Mouse (Mus musculus) CH12.LX (cell line): ENCODE data around the gene Prkag1. TPM values are rescaled to one million over a fixed set of nuclear protein-coding genes. Genes with fewer than 3 reads are reported as not detected.

Experiments used
- DNase-seq: peaks from one replicate; pipeline ENCODE4 v3.0.0-alpha.2; 2013; ENCODE audit errors: extremely low read depth
- H3K27ac ChIP-seq: 2 replicates; pipeline ENCODE4 v1.5.1; 2012; ENCODE audit warnings: low read depth, mild to moderate bottlenecking, control low read depth, moderate library complexity; ENCODE audit not compliant: insufficient read depth
- H3K27me3 ChIP-seq: replicated peaks from 2 replicates; pipeline ENCODE3; 2012; ENCODE audit warnings: inconsistent platforms
- H3K36me3 ChIP-seq, 2 experiments: replicated peaks in 1 of 2; 2 replicates each; pipeline versions ENCODE3 to v1.6.1; 2012; ENCODE audit warnings: inconsistent platforms in 1 of 2, low read length in 1 of 2, mild to moderate bottlenecking in 1 of 2, mixed read lengths in 1 of 2, moderate library complexity in 1 of 2; ENCODE audit not compliant: control insufficient read depth in 1 of 2, insufficient read depth in 1 of 2
- H3K4me1 ChIP-seq, 2 experiments: 2 replicates each; pipeline ENCODE4 v1.6.1; 2012; ENCODE audit warnings: inconsistent platforms in 1 of 2, moderate library complexity in 1 of 2; ENCODE audit not compliant: insufficient read depth in 2 of 2, control insufficient read depth in 1 of 2
- H3K4me2 ChIP-seq: 2 replicates; pipeline ENCODE4 v1.6.1; 2012; ENCODE audit warnings: low read depth, mild to moderate bottlenecking, control low read depth; ENCODE audit not compliant: poor library complexity, insufficient read depth, severe bottlenecking
- H3K4me3 ChIP-seq, 3 experiments: fragments of 150-350 bp in 1 of 3; sonication (generic) in 1 of 3; replicated peaks in 1 of 3; 2 replicates each; pipeline versions ENCODE3 to v1.5.1; 2011 to 2012; ENCODE audit warnings: low read depth in 2 of 3, low read length in 2 of 3, mild to moderate bottlenecking in 2 of 3, moderate library complexity in 2 of 3, control low read depth in 1 of 3, improper control_type of control experiment in 1 of 3, inconsistent platforms in 1 of 3, mixed read lengths in 1 of 3; ENCODE audit not compliant: poor library complexity in 1 of 3
- H3K79me2 ChIP-seq: replicated peaks from 2 replicates; pipeline ENCODE4 v1.6.1; 2012; ENCODE audit warnings: mild to moderate bottlenecking, moderate library complexity; ENCODE audit not compliant: control insufficient read depth, poor library complexity, insufficient read depth, severe bottlenecking; ENCODE audit errors: extremely low read depth
- H3K9ac ChIP-seq: 2 replicates; pipeline ENCODE4 v1.6.1; 2012; ENCODE audit warnings: low read depth, mild to moderate bottlenecking, control low read depth, moderate library complexity; ENCODE audit not compliant: insufficient read depth
- H3K9me3 ChIP-seq: replicated peaks from 2 replicates; pipeline ENCODE3; 2012; ENCODE audit warnings: low read length, inconsistent platforms, mixed read lengths
- CHD2 ChIP-seq: IDR thresholded peaks from 2 replicates; pipeline ENCODE4 v1.6.1; 2011; ENCODE audit warnings: low read length, improper control_type of control experiment
- CTCF ChIP-seq, 2 experiments: IDR thresholded peaks in 1 of 2; conservative IDR thresholded peaks in 1 of 2; 2 replicates each; pipeline ENCODE4 v1.5.1; 2011 to 2012; ENCODE audit warnings: low read depth in 2 of 2, low read length in 2 of 2, improper control_type of control experiment in 1 of 2, inconsistent platforms in 1 of 2, mild to moderate bottlenecking in 1 of 2, moderate library complexity in 1 of 2
- E2F4 ChIP-seq: IDR thresholded peaks from 2 replicates; pipeline ENCODE4 v1.6.1; 2011; ENCODE audit warnings: low read depth, low read length, improper control_type of control experiment; ENCODE audit not compliant: insufficient replicate concordance
- EP300 ChIP-seq: IDR thresholded peaks from 2 replicates; pipeline ENCODE4 v1.6.1; 2011; ENCODE audit warnings: low read length, improper control_type of control experiment
- ETS1 ChIP-seq: conservative IDR thresholded peaks from 2 replicates; pipeline ENCODE4 v1.6.1; 2012; ENCODE audit warnings: low read depth, mild to moderate bottlenecking, inconsistent platforms, low read length, improper control_type of control experiment, moderate library complexity
- GABPA ChIP-seq: IDR thresholded peaks from 2 replicates; pipeline ENCODE4 v1.6.1; 2012; ENCODE audit warnings: low read depth, low read length, improper control_type of control experiment, inconsistent platforms; ENCODE audit not compliant: insufficient replicate concordance
- IRF4 ChIP-seq: IDR thresholded peaks from 2 replicates; pipeline ENCODE4 v1.6.1; 2014; ENCODE audit warnings: low read depth, mild to moderate bottlenecking, inconsistent platforms, low read length, improper control_type of control experiment
- JUN ChIP-seq: IDR thresholded peaks from 2 replicates; pipeline ENCODE4 v1.6.1; 2011; ENCODE audit warnings: low read depth, mild to moderate bottlenecking, low read length, improper control_type of control experiment, moderate library complexity; ENCODE audit not compliant: insufficient read depth
- MAFK ChIP-seq: IDR thresholded peaks from 2 replicates; pipeline ENCODE4 v1.6.1; 2011; ENCODE audit warnings: low read length, improper control_type of control experiment; ENCODE audit not compliant: insufficient replicate concordance
- MEF2A ChIP-seq: IDR thresholded peaks from 2 replicates; pipeline ENCODE4 v1.6.1; 2014; ENCODE audit warnings: low read depth, mild to moderate bottlenecking, inconsistent platforms, low read length, improper control_type of control experiment, borderline replicate concordance
- MXI1 ChIP-seq: IDR thresholded peaks from 2 replicates; pipeline ENCODE4 v1.6.1; 2011; ENCODE audit warnings: mild to moderate bottlenecking, low read depth, low read length, improper control_type of control experiment
- NRF1 ChIP-seq: IDR thresholded peaks from 2 replicates; pipeline ENCODE4 v1.6.1; 2014; ENCODE audit warnings: low read depth, mild to moderate bottlenecking, inconsistent platforms, low read length, improper control_type of control experiment, moderate library complexity
- POLR2A ChIP-seq: IDR thresholded peaks from 2 replicates; pipeline ENCODE4 v1.6.1; 2011; ENCODE audit warnings: low read depth, mild to moderate bottlenecking, improper control_type of control experiment, low read length
- SIN3A ChIP-seq: IDR thresholded peaks from 2 replicates; pipeline ENCODE4 v1.6.1; 2012; ENCODE audit warnings: low read length, improper control_type of control experiment, inconsistent platforms
- SMC3 ChIP-seq: IDR thresholded peaks from 2 replicates; pipeline ENCODE4 v1.6.1; 2011; ENCODE audit warnings: low read depth, low read length, improper control_type of control experiment
- TBP ChIP-seq: conservative IDR thresholded peaks from 2 replicates; pipeline ENCODE4 v1.6.1; 2011; ENCODE audit warnings: low read depth, low read length, improper control_type of control experiment
- TCF12 ChIP-seq: IDR thresholded peaks from 2 replicates; pipeline ENCODE4 v1.6.1; 2014; ENCODE audit warnings: low read depth, mild to moderate bottlenecking, inconsistent platforms, low read length, improper control_type of control experiment
- UBTF ChIP-seq: IDR thresholded peaks from 2 replicates; pipeline ENCODE4 v1.6.1; 2012; ENCODE audit warnings: low read depth, mild to moderate bottlenecking, inconsistent platforms, low read length, improper control_type of control experiment, moderate library complexity
- ZC3H11A ChIP-seq: IDR thresholded peaks from 2 replicates; pipeline ENCODE4 v1.6.1; 2012; ENCODE audit warnings: low read depth, mild to moderate bottlenecking, inconsistent platforms, low read length, improper control_type of control experiment
- ZMIZ1 ChIP-seq: IDR thresholded peaks from 2 replicates; pipeline ENCODE4 v1.6.1; 2012; ENCODE audit warnings: low read depth, mild to moderate bottlenecking, inconsistent platforms, low read length, improper control_type of control experiment
- ZNF384 ChIP-seq: IDR thresholded peaks from 2 replicates; pipeline ENCODE4 v1.6.1; 2012; ENCODE audit warnings: low read depth, low read length, improper control_type of control experiment, inconsistent platforms
- dilution Hi-C: fragments of 300-500 bp; cut with MboI; formaldehyde crosslinking; loops from 2 replicates; pipeline ENCODE4 v1.14.3; 2020; ENCODE audit warnings: low sequenced_read_pairs; ENCODE audit not compliant: extremely low pct_unique_long_range_greater_than_20kb, extremely low pct_ligation_motif_present
- in situ Hi-C: fragments of 300-500 bp; cut with MboI; formaldehyde crosslinking; loops from 3 replicates; pipeline ENCODE4 v1.14.3; 2019; ENCODE audit warnings: low sequenced_read_pairs, low pct_ligation_motif_present, low pct_unique_long_range_greater_than_20kb, mixed read lengths
- polyA plus RNA-seq: library from polyadenylated mRNA; unstranded; fragments of >175 nt; gene quantifications from 2 replicates; pipeline ENCODE4 v1.2.1, GENCODE M21; 2012; ENCODE audit warnings: low read depth; ENCODE audit not compliant: insufficient read length
- total RNA-seq, 2 experiments: library from RNA; depleted of rRNA; stranded (reverse); fragments of 300-350 nt in 1 of 2; fragments of >200 nt in 1 of 2; gene quantifications; 2 replicates each; pipeline ENCODE4 v1.2.3; 2012 to 2014

Gene Prkag1
- total and polyA plus RNA-seq, 3 experiments, result 49.4 to 87.5 (median 66.1) TPM

DNA sequence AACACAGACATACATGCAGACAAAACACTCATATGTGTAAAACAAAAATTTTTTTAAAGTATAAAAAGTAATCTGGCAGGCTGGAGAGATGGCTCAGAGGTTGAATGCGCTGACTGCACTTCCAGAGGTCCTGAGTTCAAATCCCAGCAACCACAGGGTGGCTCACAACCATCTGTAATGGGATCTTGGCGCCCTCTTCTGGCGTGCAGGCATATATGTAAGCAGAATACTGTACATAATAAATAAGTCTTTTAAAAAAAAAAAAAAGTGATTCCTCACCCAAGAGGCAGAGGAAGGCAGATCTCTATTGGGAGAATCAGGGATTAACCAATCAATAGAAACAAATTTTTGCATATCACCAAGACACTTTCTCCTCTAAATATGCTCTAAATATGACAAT lies 7.9 kb downstream of the Prkag1 start:
- Histone ChIP-seq H3K4me2 (no peak overlapping the region), H3K9me3 (no peaks in the 10 kb centered on the region), H3K27ac (no peak overlapping the region), H3K36me3 (peaks cover 19 to 88% of the 10 kb centered on the region in 2 experiments), H3K27me3 (no peaks in the 10 kb centered on the region), H3K4me3 (no peak overlapping the region), H3K4me1 (peaks cover 0 to 20% of the 10 kb centered on the region in 2 experiments; a peak in 2 of 4 replicates), H3K79me2 (no peaks in the 10 kb centered on the region), H3K9ac (no peak overlapping the region)
- peak; percentile 59 for TF ChIP-seq ZNF384
- no peak for TF ChIP-seq TCF12
- no peak for TF ChIP-seq UBTF
- no peak for TF ChIP-seq ZC3H11A
- TF ChIP-seq ZMIZ1, result no peak
- TF ChIP-seq SMC3, result no peak
- peak in 1 of 2 experiments; percentile 55; a peak in 2 of 4 replicates for TF ChIP-seq CTCF (conservative IDR thresholded peaks at IDR 0.05 in 1 of 2, IDR thresholded peaks at IDR 0.05 in 1 of 2; ENCODE audit: low read depth in 2 of 2, low read length in 2 of 2)
- no peak for TF ChIP-seq IRF4
- TF ChIP-seq JUN, result no peak
- TF ChIP-seq POLR2A, result no peak
- no peak for TF ChIP-seq EP300
- TF ChIP-seq MAFK, result no peak
- TF ChIP-seq E2F4, result no peak
- TF ChIP-seq MXI1, result no peak
- no peak for TF ChIP-seq NRF1
- no peak for TF ChIP-seq MEF2A
- peak; percentile 38 for DNase-seq
- dilution Hi-C loops (no loop called here), in situ Hi-C loops (no loop called here)

DNA sequence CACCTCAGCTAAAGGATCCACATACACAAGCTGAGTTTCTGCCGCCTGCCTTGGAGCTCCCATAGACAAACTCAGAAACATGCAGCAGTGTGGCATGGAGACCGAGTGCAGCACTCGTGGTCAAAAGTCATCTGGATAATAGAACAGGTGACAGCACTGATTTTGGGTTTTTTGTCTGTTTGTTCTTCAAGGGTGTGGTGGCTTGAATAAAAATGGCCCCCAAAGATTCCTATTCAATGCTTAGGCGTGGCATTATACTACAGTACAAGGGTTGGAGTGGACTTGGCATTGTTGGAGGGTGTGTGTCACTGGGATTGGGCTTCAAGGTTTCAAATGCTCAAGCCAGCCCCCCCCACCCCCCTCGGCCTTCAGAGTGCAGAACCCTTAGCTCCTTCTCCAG lies 9.2 kb downstream of the Prkag1 start:
- no peak overlapping the region for H3K9ac ChIP-seq
- H3K9me3 ChIP-seq, result no peaks in the 10 kb centered on the region
- DNase-seq, result no peak
- H3K4me1 ChIP-seq, result peaks cover 0 to 16% of the 10 kb centered on the region in 2 experiments; a peak in 2 of 4 replicates
- peaks cover 15 to 82% of the 10 kb centered on the region in 2 experiments for H3K36me3 ChIP-seq
- TF ChIP-seq MEF2A (no peak), E2F4 (no peak), CHD2 (no peak), GABPA (no peak), MAFK (no peak), TBP (no peak), ETS1 (no peak), NRF1 (no peak), ZNF384 (no peak), SIN3A (no peak)
- TF ChIP-seq, all 38 proteins: peak for 0
- in situ Hi-C loops, result no loop called here
- Histone ChIP-seq H3K27me3 (no peaks in the 10 kb centered on the region), H3K79me2 (no peaks in the 10 kb centered on the region), H3K4me2 (no peak overlapping the region), H3K27ac (no peak overlapping the region), H3K4me3 (no peak overlapping the region)
- dilution Hi-C loops, result no loop called here
